Mouse (Mus musculus) layer of hippocampus, adult 9-10 months (tissue): Measurements from ENCODE around the gene Cox10.
"Not testable (repeated sequence)": the region's sequence is repeated elsewhere in the genome, so short reads cannot be mapped to it uniquely, and the experiment has no call there.

Experiments used
- DNase-seq: peaks from one replicate; pipeline ENCODE4 v3.0.0; 2022; ENCODE audit warnings: low spot score

The Cox10 gene

DNA sequence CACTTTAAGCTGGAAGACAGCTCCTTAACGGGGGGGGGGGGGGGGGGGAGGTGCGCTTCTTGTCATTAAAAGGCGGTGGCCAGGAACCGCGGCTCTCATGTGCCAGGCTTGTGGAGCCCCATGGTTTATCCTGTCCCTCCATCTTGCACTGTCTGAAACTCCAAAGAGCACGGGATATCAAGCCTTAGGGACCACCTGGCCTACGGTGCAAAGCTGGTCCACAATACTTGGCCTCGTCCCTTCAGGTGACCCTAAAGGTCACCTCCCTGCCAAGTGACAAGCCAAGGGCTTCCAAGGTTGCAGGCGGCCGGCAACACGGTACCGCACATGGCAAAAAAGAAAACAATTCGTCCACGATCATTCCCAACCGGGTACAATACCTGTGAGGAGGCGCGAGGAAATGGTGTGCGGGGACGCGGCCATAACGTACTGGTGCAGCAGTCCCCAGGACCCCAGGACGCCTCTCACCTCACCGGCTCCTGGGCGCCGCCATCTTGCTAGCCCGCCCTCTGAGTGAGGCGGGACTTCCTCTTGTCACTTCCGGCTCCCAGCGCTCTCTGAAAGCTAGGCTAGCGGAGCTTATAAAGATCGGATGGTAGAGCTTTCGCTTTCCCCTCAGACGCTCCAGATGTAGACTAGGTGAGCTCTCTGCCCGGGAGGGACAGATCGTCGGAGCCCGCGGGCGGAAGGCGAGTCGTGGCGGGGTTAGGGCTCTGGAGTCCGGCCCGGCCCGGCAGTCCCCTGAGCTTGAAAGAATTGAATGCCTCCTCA, at the start of gene Cox10:
Gene Cox10 (minus strand): TSS at position 513 of the 771 bp plus-strand sequence.
- DNase-seq = peak; percentile 52

DNA sequence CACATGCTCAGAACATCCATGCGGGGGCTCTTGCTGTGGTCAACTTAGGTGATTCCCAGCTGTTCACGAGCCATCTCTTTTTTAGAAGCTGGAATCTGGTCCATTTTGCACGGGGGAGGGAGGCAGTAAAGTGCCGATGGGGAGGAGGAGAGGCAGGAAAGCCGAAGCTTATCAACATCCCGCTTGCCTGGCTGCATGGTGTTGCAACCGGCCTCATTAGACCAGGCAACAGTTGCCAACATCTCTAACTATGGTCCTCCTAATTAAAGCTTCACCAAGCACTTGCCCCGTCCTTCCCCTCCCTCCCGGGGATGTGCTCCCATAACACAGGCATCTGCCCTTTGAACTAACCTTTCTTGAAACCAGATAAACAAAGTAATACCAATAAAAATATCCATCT, 48.7 kb upstream of the Cox10 start:
- no peak for DNase-seq

DNA sequence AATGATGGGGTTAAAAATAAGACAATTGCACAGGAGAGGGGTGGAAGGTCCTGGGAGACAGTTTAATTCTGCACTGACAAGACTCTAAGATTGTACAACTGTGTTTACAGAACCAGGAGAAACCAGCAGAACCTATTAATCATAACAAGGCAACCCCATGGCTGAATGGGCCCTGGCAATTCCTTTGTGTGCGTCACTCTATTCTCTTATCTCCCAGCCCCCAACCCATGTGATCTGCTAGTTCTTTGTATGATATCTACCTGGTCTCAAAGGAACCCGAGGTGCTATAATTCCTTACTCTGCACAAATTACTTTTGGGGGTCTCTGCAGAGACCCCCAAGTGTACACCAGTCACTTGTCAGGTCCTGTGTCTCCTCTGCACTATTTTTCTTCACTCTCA, 46.2 kb upstream of the Cox10 start:
- no peak for DNase-seq

DNA sequence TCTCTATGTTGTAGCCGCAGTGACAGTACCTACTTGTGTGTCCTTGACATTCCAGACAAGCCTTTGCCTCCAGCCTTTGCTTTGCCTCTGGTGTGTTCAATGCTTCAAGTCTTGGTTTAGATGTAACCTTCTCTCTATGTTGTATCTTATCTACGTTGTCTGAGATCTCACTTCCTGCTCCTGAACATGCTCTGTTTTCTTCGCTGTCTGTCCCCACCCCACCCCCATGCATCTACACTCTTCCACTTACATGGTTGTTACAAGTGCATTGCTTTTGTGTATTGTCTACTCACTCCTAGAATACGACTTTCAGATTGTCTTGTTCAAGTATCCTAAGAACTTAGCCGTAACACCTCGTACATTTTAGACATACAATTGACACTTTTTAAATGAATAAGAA, 43.9 kb upstream of the Cox10 start:
- not testable (repeated sequence) for DNase-seq

DNA sequence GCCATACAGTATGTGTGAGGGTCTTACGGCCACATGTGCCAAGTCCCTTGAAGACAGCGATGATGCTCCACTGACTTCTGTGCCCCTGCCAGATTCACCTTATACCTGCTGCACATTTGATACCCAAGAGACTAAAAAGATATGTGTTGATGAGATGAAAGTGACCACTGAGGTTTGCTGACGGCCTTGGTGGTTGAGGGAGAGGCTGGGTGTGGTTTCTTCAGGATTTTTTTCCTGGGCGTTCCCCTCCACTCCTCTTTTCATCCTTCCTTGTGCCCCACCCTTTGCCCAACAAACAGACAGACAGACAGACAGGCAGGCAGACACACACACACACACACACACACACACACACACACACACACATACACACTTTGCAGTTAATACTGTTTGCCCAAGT, 37.4 kb upstream of the Cox10 start:
- DNase-seq = no peak

DNA sequence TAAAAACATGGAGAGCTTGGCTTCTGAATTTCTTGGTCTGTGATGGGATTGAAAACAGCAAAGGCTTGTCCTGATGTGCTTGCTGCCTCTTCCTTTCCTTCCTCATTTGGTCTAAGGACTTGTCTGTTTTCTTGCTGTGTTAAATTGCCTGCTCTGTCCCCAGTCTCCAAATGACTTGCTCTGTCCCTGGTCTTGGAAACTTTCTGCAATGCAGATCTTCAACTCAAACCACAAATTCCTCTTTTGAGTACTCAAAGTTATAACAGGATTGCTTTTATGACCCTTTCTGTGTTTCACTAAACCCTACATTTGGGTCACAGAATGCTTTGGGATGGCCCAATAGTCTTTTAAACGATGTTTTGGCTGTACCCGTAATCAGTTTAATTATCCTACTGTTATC, 36.6 kb upstream of the Cox10 start:
- DNase-seq = no peak

DNA sequence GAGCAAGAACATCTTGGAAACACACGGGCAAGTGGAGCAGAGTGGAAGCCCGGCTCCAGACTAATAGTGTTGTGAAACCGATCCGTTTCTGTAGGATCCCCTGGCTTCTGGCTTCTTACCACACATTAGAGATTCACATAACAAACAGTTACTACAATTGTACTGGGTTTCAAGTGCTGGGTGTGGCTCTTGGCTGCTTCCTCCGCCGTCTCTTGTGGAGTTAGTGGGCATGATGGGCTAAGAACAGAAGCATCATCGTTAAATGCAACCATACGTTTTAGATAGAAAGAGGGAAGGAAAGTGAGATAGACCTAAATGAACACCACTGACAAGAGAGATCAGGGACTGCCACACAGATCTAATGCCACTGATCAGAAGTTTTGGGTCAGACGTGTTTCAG, 35.8 kb upstream of the Cox10 start:
- no peak for DNase-seq

DNA sequence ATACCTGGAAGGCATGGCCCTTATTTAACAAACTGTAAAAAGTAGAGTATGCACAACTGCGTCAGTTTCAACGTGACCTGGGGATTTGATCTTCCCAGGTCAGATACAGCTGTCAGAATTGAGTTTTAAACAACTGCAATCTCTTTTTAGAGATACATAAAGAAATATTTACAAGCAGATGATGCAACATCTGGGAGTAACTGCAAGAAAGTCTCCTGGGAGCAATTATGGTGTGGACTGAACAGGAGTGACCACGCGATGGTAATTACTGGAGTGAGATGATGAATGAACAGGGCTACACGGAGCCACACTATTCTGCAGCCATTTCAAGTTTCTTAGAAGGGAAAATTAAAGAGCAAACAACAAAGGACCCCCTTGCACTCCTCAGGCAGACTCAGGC, 20.8 kb upstream of the Cox10 start:
- DNase-seq = no peak

DNA sequence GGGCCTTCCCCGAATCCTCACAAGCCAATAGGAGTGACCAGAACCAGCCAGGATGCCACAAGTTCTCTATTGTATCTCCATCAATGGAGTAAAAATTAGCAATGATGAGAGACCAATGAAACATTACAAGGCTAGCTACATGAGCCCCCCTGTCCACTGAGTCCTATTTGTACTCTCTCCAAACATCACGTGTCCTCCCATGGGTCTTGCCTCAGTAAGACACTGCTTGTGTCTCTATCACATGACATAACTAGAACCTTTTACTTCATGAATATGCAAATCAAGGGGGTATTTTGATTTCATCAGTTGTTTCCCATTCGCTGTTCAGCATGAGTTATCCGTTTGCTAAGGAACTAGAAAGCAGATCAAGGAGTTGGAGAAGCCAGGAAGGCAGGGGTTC, 13.8 kb upstream of the Cox10 start:
- DNase-seq = no peak

DNA sequence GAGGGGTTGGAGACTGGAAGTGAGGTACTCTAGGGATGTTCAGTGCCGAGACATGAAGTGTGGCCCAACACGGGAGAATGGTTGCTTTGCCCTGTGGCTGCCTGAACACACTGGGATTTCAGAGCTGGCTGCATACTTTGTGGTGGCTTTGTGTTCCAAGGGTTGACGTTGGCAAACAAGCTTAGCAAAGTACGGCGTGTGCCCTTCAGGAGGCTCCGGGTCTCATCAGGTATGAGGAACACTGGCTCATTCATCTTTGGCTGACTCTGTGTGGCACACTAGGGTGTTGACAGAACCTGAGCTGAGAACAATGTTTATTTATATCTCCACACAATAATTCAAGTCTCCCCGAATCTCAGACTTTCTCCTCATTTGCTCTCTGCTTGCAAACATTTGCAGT, 11.9 kb upstream of the Cox10 start:
- DNase-seq = no peak

DNA sequence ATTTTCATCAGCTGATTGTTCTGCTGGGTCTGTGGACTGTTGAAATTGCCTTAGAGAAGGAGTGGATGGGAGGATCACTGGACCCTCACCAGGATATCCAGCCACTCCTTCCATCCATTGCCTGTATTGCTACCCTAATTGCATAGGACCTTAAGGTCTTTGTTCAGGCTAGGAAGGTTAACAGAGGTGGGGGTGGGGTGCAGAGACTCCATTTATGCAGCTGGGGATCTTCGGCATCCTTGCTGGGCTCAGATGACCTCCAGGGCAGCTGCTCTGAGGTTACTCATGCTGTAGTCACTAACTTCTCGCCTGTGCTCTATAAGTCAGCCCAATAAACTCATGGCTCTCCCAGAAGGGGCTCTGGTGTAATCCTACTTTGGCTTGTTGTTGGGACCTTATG, 10.4 kb upstream of the Cox10 start:
- no peak for DNase-seq

DNA sequence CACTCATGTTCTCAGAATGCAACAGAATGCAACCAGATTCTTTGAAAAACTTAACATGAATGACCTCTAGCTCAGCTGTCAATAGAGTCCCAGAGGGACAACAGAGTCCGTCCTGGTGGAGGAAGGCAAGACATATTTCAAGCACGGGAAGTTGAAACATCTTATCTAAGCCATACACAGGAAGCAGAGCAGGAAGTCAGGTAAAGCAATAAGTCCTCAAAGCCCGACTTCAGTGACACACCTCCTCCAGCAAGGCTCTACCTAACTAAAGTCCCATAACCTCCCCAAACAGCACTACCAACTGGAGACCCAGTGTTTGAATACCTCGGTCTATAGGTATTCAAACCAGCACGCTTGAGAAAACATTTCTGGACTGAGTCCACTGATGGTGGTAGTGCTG, 6.6 kb upstream of the Cox10 start:
- no peak for DNase-seq

DNA sequence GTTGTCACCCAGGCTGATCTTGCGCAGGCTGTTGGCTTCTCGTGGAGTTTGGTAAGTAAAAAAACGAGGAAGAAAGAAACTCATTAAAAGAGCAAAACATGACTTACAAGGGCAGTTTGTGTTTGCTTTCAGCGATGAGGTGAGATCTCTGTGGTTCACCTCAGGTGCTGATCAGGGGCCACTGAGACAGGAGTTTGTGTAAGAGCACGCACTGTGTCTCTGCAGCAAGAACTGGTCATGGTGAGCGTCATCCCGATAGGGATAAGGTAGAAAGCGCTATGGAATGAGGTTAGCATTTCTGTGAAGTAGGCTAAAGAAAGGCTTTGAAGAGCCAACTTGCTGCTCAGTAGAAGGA, 436 bp upstream of the Cox10 start:
- DNase-seq = peak; percentile 36

DNA sequence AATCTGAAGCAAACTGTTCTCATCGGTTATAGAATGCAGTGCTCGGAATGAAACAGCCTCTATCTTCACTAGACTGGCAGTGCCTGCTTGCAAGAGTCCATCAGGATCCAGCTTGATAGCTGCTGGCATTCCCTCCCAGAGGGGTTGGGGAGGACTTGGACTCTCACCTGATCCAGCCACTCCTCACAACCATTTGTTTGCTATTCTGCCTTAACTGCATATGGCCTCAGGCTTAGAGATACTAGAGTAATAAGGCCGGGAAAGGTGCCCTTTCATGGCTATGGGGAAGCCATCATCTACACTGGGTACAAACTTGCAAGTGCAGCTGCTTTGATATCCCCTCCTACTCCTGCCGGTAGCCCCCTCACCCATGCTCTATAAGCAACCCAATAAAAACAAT, 3.1 kb downstream of the Cox10 start:
- DNase-seq = no peak

DNA sequence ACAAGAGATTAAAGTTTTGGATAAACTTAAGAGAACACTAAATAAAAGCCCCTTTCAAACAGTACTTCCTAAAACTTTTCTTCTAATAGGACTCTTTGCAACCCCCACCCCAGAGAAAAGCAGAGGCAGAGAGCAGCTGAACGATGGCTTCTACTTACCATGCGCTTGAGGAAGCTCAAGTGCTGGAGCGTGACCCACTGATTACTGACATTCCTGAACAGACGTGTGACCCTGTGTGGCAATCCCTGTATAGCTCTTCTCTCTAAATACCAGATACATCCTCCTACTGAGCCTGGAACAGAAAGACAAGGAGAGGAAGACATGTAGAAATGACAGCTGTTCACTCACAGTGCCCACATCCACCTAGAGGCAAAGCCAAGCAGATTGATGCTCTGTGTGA, 5.9 kb downstream of the Cox10 start:
- DNase-seq = no peak

DNA sequence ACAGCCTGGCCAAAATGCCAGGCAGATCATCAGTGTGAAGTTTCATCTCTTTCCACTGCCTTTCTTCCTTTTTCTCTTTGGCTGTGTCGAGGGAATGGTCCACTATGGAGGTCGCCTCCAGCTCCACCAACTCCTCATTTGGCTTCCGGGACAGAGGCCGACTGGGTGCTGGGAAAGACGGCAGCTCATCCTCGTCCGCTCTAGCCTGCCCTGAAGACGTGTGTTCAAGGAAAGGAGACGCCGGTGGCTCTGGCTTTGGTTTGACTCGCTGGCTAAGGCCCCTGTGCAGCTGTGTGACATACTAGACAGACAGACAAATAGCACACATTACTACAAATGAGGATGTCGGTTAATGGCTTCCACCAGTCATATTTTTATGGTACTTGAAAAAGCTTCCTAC, 7.7 kb downstream of the Cox10 start:
- no peak for DNase-seq

DNA sequence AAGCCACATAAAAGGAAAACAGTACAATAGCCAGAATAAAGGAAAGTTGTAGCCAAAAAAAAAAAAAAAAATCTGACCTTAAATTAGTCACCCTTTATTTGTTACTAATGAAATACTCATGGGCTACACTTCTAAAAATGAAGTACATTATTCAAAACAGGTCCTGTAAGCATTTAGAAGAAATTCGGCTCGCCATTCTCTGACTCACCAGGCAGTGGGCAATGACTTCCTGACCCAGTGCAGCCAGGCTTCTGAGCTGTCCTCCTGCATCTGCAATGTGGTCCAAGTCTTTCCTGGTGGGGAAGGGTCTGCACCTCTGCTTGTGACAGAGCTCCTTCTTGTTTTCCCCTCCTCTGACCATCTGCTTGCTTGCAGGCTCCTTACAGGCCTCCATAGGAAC, 13.3 kb downstream of the Cox10 start:
- no peak for DNase-seq

DNA sequence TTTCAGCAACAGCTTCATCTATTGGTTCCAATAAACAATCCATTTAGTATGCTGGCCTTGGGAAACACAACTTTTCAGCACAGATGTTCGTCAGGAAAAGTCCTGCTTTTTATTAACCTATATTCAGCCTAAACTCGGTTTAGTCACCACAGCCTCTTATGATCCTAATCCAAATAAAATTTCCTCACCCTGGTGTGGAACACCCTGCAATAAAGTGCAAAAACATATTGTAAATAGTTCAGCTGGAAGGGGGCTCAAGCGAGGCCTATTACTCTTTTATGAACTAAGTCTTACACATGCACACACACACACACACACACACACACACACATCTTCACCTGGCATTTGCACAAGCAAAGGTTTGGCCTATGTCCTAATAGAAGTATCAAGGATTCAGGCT, 16.1 kb downstream of the Cox10 start:
- DNase-seq = no peak

DNA sequence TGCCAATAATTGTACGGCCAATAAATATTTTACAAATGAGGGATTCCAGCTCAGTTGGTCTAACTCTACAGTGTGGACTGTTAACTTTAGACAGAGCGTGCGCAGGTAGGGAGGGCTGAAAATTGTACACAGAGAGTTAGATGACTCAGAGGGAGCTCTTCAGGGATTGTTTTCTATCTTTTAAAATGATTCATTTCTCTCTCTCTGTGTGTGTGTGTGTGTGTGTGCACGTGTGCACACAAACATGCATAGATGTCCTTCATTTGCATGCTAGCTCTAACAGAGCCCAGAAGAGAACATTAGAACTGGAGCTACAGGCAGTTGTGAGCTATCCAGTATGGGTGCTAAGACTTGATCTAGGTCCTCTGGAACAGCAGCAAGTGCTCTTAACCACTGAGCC, 17.0 kb downstream of the Cox10 start:
- no peak for DNase-seq

DNA sequence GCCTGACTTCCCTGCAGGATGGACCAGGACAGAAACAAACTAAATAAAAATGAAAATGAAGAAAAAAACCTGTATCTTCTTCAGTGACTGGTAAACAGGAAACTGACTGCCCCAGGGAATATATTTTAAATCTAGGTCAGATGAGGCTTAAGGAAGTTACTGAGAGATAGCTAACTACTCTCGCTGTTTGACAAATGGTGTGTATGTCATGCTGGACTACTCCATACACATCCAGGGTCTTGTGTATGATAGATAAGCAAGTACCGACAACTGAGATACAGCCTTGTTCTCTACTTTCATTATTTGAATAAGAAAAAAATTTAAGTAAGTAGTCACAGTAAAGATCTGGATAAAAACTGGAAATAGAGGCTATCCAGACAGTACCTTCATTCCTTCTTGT, 20.0 kb downstream of the Cox10 start:
- DNase-seq = no peak

DNA sequence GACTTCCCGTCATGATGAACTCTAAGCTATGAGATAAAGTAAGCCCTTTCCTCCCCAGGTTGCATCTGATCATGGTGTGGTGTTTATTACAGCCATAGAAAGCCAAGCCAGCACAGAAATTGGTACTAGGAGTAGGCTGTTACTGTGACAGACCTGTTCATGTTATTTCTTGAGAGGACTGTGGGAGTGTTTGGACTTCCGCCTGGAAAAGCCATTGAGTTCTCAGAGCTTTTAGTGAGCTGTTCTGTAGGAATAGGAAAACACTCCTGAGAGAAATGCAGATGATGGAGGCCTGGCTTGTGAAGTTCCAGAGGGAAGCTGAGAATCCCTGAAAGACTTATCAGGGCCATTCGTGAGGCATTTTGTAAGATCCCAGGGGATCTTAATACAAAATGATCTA, 20.8 kb downstream of the Cox10 start:
- DNase-seq = no peak

DNA sequence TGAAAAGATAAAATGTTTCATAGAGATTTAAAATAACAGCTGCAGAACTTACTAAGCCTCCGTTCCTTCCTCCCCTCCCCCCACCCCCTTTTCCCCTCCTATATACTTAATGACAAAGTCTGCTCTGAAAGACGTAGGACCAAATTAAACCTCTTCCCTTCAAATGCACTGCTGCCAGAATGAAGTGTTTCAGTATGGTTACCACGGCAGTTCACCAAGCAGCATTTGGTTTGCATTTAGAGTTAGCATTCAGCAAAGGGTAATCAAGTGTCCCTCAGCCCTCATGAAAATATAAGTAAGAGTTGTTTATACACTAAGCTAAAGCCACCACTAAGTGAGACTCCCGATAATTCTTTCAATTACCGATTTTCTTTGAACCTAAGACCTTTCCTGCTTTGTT, 25.9 kb downstream of the Cox10 start:
- DNase-seq = no peak

DNA sequence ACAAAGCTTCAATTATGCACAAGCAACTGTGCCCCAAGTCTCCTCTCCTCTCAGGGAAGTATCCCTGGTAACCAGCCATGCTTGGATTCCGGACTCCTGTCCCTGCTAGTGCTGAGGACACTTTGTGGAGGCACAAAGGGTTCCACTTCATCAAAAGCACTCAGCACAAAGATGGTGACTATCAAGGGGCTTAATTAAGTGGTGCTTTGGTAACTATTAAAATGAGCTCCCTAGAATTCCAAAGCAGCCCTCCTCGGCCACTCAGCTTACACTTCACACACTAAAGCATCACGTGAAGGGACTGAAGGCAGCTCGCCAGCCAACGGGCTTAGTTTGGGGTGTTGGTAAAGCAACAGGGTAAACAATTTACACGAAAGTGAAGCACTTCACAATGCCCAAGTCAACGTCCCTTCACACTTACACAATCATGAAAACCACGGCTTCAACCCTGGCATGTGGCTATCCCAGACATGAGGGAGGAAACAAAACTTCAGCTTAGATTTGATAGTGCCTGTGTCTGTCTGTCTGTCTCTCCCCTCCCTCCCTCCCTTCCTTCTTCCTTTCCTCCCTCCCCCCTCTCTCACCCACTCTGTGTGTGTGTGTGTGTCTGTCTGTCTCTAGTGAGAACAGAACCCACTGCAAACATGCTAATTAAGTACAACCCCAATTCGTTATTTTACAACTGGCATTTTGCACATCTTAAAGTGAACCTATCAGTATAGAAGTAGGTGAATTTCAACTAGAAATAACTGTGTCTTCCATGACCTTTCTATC, 27.9 kb downstream of the Cox10 start:
- no peak for DNase-seq

DNA sequence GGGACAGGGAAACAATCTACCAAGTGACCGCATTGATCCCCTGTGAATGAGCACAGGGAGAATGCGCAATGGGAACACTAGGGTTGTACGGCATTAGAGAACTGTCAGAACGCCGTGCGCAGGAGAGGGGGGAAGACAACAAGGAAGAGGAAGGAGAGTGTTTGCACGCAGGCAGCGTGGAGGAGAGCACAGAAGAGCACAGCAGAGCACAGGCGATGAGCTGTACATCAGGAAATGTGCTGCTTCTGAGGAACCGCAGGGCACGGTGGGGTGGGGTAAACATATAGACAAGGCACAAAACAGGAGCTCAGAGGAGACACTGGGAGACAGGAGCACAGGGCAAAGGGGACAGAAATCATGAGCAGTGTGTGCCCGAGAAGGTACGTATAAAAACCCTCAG, 31.8 kb downstream of the Cox10 start:
- DNase-seq = no peak
